Mouse (Mus musculus) c-Kit-positive CD71-negative TER-119-negative erythroid progenitor cells, embryonic 14.5 days (primary cell): ENCODE data around the gene Spred3.

Experiments used
- DNase-seq: peaks from one replicate; pipeline ENCODE4 v3.0.0-alpha.2; 2013; ENCODE audit warnings: low read depth

Gene Spred3

GRCm38 (mm10) chr7:29126173-29126915 is 43.9 kb downstream of the Spred3 start:
- DNase-seq: peak; percentile 85

- peak; percentile 73 for DNase-seq
These were observed 45.2 kb downstream of the Spred3 start, which contains the start of gene Ryr1 for GRCm38 (mm10) chr7:29124970-29125369. Ryr1 (minus strand) TSS chr7:29125179.

- no peak for DNase-seq
These were observed 46.5 kb downstream of the Spred3 start for GRCm38 (mm10) chr7:29123531-29124358.

- DNase-seq: no peak
These were observed 47.4 kb downstream of the Spred3 start for GRCm38 (mm10) chr7:29122821-29123220.

GRCm38 (mm10) chr7:29119526-29119925 is 50.7 kb downstream of the Spred3 start:
- no peak for DNase-seq

- DNase-seq: no peak
These were observed 51.9 kb downstream of the Spred3 start for GRCm38 (mm10) chr7:29118142-29118851.

GRCm38 (mm10) chr7:29108992-29109955 is 60.9 kb downstream of the Spred3 start:
- DNase-seq: no peak
